Mouse (Mus musculus): Measurements from ENCODE around the gene Amacr. TPM values are rescaled to one million over a fixed set of nuclear protein-coding genes. Genes with fewer than 3 reads are reported as not detected.

The Amacr gene
- polyA plus RNA-seq, 2 experiments: 10.9 to 19.3 TPM

GRCm38 (mm10) chr15:10990411-10990810 lies 8.9 kb downstream of the Amacr start:
- H3K9me3 ChIP-seq (ENCODE audit: control insufficient read depth, low read length): no peaks in the 10 kb centered on the region
- H3K27ac ChIP-seq: no peak overlapping the region
- no peak for TF ChIP-seq CTCF (IDR thresholded peaks at IDR 0.05; ENCODE audit: low read depth)
- no peak for TF ChIP-seq EP300 (IDR thresholded peaks at IDR 0.05; ENCODE audit: low read depth)
- peaks cover 0 to 3% of the 10 kb centered on the region in 2 experiments; a peak in 1 of 4 replicates for H3K4me1 ChIP-seq (replicated peaks; ENCODE audit: control insufficient read depth in 2 of 2, insufficient read depth in 2 of 2, low read length in 1 of 2)
- no peak overlapping the region for H3K4me2 ChIP-seq (ENCODE audit: low read depth)
- no peak for DNase-seq (ENCODE audit: low read depth in 3 of 3, low spot score in 3 of 3)
- H3K9ac ChIP-seq (replicated peaks): no peak overlapping the region
- no peaks in the 10 kb centered on the region for H3K36me3 ChIP-seq (replicated peaks; ENCODE audit: control insufficient read depth, insufficient read depth, low read depth)
- ATAC-seq (ENCODE audit: insufficient read depth): no peak
- no peaks in the 10 kb centered on the region for H3K27me3 ChIP-seq (ENCODE audit: control insufficient read depth, insufficient read depth, low read length)
- 44% methylated on average over 2 of the region's 2 CpGs for WGBS (ENCODE audit: insufficient replicate concordance)
- no peak overlapping the region for H3K4me3 ChIP-seq (ENCODE audit: insufficient read depth in 1 of 2, low read depth in 2 of 2, low read length in 2 of 2)

DNA sequence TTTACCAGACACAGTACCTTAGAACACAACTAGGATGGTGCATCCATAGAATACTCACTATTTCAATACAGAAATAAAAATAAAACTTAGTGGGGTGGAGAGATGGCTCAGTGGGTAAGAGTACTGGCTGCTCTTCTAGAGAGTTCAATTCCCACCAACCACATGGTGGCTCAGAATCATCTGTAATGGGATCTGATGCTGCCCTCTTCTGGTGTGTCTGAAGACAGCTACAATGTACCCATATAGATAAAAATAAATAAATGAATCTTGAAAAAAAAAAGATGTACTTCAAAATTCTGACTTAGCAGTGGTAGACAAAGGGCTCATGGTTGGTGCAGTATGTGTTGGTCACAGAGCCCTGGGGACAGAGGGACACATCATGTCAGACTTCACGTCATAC lies 10.0 kb downstream of the Amacr start:
- no peak for DNase-seq (ENCODE audit: low read depth in 3 of 3, low spot score in 3 of 3)
- no peaks in the 10 kb centered on the region for H3K27me3 ChIP-seq (ENCODE audit: control insufficient read depth, insufficient read depth, low read length)
- H3K36me3 ChIP-seq (replicated peaks; ENCODE audit: control insufficient read depth, insufficient read depth, low read depth): no peaks in the 10 kb centered on the region
- ATAC-seq (ENCODE audit: insufficient read depth): no peak
- no peak overlapping the region for H3K9ac ChIP-seq (replicated peaks)
- H3K9me3 ChIP-seq (ENCODE audit: control insufficient read depth, low read length): no peaks in the 10 kb centered on the region
- no peak overlapping the region for H3K27ac ChIP-seq
- H3K4me3 ChIP-seq (ENCODE audit: insufficient read depth in 1 of 2, low read depth in 2 of 2, low read length in 2 of 2): no peak overlapping the region
- TF ChIP-seq CTCF (IDR thresholded peaks at IDR 0.05; ENCODE audit: low read depth) (no peak), EP300 (IDR thresholded peaks at IDR 0.05; ENCODE audit: low read depth) (no peak)
- WGBS (ENCODE audit: insufficient replicate concordance): 70% methylated on average over 1 of the region's 1 CpGs
- peaks cover 0 to 1% of the 10 kb centered on the region in 2 experiments; a peak in 1 of 4 replicates for H3K4me1 ChIP-seq (replicated peaks; ENCODE audit: control insufficient read depth in 2 of 2, insufficient read depth in 2 of 2, low read length in 1 of 2)
- no peak overlapping the region for H3K4me2 ChIP-seq (ENCODE audit: low read depth)

- no peak overlapping the region for H3K4me2 ChIP-seq (ENCODE audit: low read depth)
- H3K9ac ChIP-seq (replicated peaks): no peak overlapping the region
- WGBS (ENCODE audit: insufficient replicate concordance): 44% methylated on average over 5 of the region's 5 CpGs
- DNase-seq (ENCODE audit: low read depth in 3 of 3, low spot score in 3 of 3) (no peak), ATAC-seq (ENCODE audit: insufficient read depth) (no peak)
- no peaks in the 10 kb centered on the region for H3K9me3 ChIP-seq (ENCODE audit: control insufficient read depth, low read length)
- no peak overlapping the region for H3K4me3 ChIP-seq (ENCODE audit: insufficient read depth in 1 of 2, low read depth in 2 of 2, low read length in 2 of 2)
- H3K4me1 ChIP-seq (replicated peaks; ENCODE audit: control insufficient read depth in 2 of 2, insufficient read depth in 2 of 2, low read length in 1 of 2): no peaks in the 10 kb centered on the region
- no peaks in the 10 kb centered on the region for H3K27me3 ChIP-seq (ENCODE audit: control insufficient read depth, insufficient read depth, low read length)
- H3K36me3 ChIP-seq (replicated peaks; ENCODE audit: control insufficient read depth, insufficient read depth, low read depth): no peaks in the 10 kb centered on the region
- no peak overlapping the region for H3K27ac ChIP-seq
- TF ChIP-seq EP300 (IDR thresholded peaks at IDR 0.05; ENCODE audit: low read depth): no peak
- no peak for TF ChIP-seq CTCF (IDR thresholded peaks at IDR 0.05; ENCODE audit: low read depth)
Observed at GRCm38 (mm10) chr15:10999832-11000231, 18.3 kb downstream of the Amacr start.

- ATAC-seq (ENCODE audit: insufficient read depth) (no peak), DNase-seq (ENCODE audit: low read depth in 3 of 3, low spot score in 3 of 3) (no peak)
- H3K36me3 ChIP-seq (replicated peaks; ENCODE audit: control insufficient read depth, insufficient read depth, low read depth): no peaks in the 10 kb centered on the region
- no peaks in the 10 kb centered on the region for H3K27me3 ChIP-seq (ENCODE audit: control insufficient read depth, insufficient read depth, low read length)
- no peak within 1 kb of the TSS for H3K27ac ChIP-seq
- H3K9me3 ChIP-seq (ENCODE audit: control insufficient read depth, low read length): no peaks in the 10 kb centered on the region
- TF ChIP-seq EP300 (IDR thresholded peaks at IDR 0.05; ENCODE audit: low read depth) (no peak), CTCF (IDR thresholded peaks at IDR 0.05; ENCODE audit: low read depth) (no peak)
- no peaks in the 10 kb centered on the region for H3K4me1 ChIP-seq (replicated peaks; ENCODE audit: control insufficient read depth in 2 of 2, insufficient read depth in 2 of 2, low read length in 1 of 2)
- no peak within 1 kb of the TSS for H3K9ac ChIP-seq (replicated peaks)
- H3K4me3 ChIP-seq (ENCODE audit: insufficient read depth in 1 of 2, low read depth in 2 of 2, low read length in 2 of 2): no peak within 1 kb of the TSS
- no peak within 1 kb of the TSS for H3K4me2 ChIP-seq (ENCODE audit: low read depth)
- 73% methylated on average over 7 of the region's 7 CpGs for WGBS (ENCODE audit: insufficient replicate concordance)
Observed at GRCm38 (mm10) chr15:11000421-11000820, 18.9 kb downstream of the Amacr start, which contains the start of gene Slc45a2. TSS of gene Slc45a2 (plus strand) at chr15:11000721.

- H3K27me3 ChIP-seq (ENCODE audit: control insufficient read depth, insufficient read depth, low read length): no peaks in the 10 kb centered on the region
- no peak overlapping the region for H3K4me2 ChIP-seq (ENCODE audit: low read depth)
- no peaks in the 10 kb centered on the region for H3K36me3 ChIP-seq (replicated peaks; ENCODE audit: control insufficient read depth, insufficient read depth, low read depth)
- DNase-seq (ENCODE audit: low read depth in 3 of 3, low spot score in 3 of 3) (no peak), ATAC-seq (ENCODE audit: insufficient read depth) (no peak)
- H3K9ac ChIP-seq (replicated peaks): no peak overlapping the region
- H3K27ac ChIP-seq: no peak overlapping the region
- H3K4me3 ChIP-seq (ENCODE audit: insufficient read depth in 1 of 2, low read depth in 2 of 2, low read length in 2 of 2): no peak overlapping the region
- 58% methylated on average over 4 of the region's 4 CpGs for WGBS (ENCODE audit: insufficient replicate concordance)
- no peaks in the 10 kb centered on the region for H3K9me3 ChIP-seq (ENCODE audit: control insufficient read depth, low read length)
- TF ChIP-seq EP300 (IDR thresholded peaks at IDR 0.05; ENCODE audit: low read depth) (no peak), CTCF (IDR thresholded peaks at IDR 0.05; ENCODE audit: low read depth) (no peak)
- H3K4me1 ChIP-seq (replicated peaks; ENCODE audit: control insufficient read depth in 2 of 2, insufficient read depth in 2 of 2, low read length in 1 of 2): no peaks in the 10 kb centered on the region
Observed at GRCm38 (mm10) chr15:11003791-11004190, 22.2 kb downstream of the Amacr start.
